Mouse (Mus musculus) heart, postnatal 36 days (tissue): ENCODE measurements around the gene Podxl. TPM values are rescaled to one million over a fixed set of nuclear protein-coding genes. Genes with fewer than 3 reads are reported as not detected.
A peak's percentile ranks its signal among the peaks of the same experiment; 100 is the strongest.
"Not testable (repeated sequence)": the region's sequence is repeated elsewhere in the genome, so short reads cannot be mapped to it uniquely, and the experiment has no call there.

ENCODE experiments used
- DNase-seq, 2 experiments: peaks; one replicate each; pipeline ENCODE4 v3.0.0; 2021 to 2022
- intact Hi-C: fragments of 180-260 bp; cut with DNase I; formaldehyde crosslinking; loops from one replicate; pipeline ENCODE4 v1.15.1; 2025
- total RNA-seq, 2 experiments: library from RNA; stranded (reverse); gene quantifications; 2 replicates each; pipeline ENCODE4 v1.2.3; 2021

Podxl gene
- total RNA-seq, 2 experiments from 2014 or later = 71.9 to 90.8 TPM

GRCm38 (mm10) chr6:31571459-31571858, 7.7 kb upstream of the Podxl start:
- DNase-seq = no peak
- intact Hi-C loops = no loop called here

- DNase-seq = no peak
- intact Hi-C loops = no loop called here
Observed at GRCm38 (mm10) chr6:31568070-31568595, 4.4 kb upstream of the Podxl start.

GRCm38 (mm10) chr6:31567200-31567599, 3.4 kb upstream of the Podxl start:
- intact Hi-C loops = no loop called here
- DNase-seq = no peak

- intact Hi-C loops = loop anchor here (5.0 kb wide), 2 partner anchors 52 to 72 kb away; no protein-coding TSS in a partner anchor
Observed at GRCm38 (mm10) chr6:31564901-31565391, 1.2 kb upstream of the Podxl start.

DNA sequence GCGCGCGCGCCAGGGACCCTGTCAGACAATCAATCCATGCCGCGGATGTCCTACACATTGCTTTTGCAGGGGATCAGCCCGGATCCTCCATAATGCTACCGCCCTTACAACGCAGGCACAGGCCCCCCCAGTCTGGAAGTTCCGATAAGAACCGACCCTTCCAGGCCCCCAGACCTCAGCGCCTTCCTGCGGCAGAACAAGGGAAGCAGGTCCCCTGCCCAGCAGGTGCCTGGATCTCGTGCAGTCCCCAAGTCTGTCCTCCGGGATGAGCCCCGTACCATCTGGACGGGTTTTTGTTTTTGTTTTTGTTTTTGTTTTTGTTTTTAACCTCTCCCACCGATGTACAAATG, 376 bp upstream of the Podxl start:
- intact Hi-C loops = loop anchor here (5.0 kb wide), 2 partner anchors 53 to 73 kb away; no protein-coding TSS in a partner anchor
- no peak for DNase-seq

More at GRCm38 (mm10) chr6:31564901-31565391, 1.2 kb upstream of the Podxl start:
- peak in 1 of 2 experiments; percentile 25 for DNase-seq

GRCm38 (mm10) chr6:31562371-31563080, 1.3 kb downstream of the Podxl start:
- peak; percentile 24 to 38 for DNase-seq
- intact Hi-C loops = loop anchor here (2.0 to 5.0 kb wide), 4 partner anchors 18 to 75 kb away; no protein-coding TSS in a partner anchor

GRCm38 (mm10) chr6:31561948-31562347, 1.8 kb downstream of the Podxl start:
- DNase-seq = not testable (repeated sequence)
- intact Hi-C loops = loop anchor here (2.0 to 5.0 kb wide), 4 partner anchors 17 to 75 kb away; no protein-coding TSS in a partner anchor

- DNase-seq = no peak
- intact Hi-C loops = loop anchor here (5.0 kb wide), 2 partner anchors 57 to 77 kb away; no protein-coding TSS in a partner anchor
Observed at GRCm38 (mm10) chr6:31560138-31560959, 3.4 kb downstream of the Podxl start.

- intact Hi-C loops = no loop called here
- no peak for DNase-seq
Observed at GRCm38 (mm10) chr6:31556460-31557100, 7.2 kb downstream of the Podxl start.

DNA sequence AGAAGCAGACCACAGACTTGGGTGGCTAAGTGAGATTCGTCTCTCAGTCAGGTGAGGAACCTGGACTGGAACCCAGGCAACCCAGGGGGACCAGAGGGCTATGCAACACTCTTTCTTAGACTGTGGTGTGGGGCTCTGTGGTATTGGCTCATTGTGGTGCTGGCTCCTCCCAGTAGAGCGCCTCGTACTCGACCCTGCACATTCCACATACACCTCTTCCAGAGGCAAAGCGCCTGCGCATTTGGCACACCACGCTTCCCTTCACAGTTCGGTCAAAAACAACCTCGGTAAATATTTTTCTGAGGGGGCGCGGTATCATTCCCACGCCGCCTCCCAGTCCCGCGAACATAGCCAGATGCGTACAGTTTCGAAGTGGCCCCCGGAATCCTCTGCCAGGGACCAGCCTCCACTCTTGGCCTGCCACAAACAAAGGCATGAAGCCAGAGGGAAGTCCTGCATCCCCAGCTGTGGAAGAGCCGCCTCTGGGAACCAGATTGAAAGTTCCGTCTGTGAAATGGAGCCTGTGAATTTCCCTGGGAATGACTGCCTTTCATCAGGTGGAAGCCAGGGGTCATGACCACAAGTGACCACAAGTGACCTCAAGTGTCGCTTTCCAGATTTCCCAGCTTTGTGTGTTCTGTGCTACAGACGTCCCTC, 12.8 kb downstream of the Podxl start:
- DNase-seq = peak; percentile 40 to 41
- intact Hi-C loops = no loop called here

DNA sequence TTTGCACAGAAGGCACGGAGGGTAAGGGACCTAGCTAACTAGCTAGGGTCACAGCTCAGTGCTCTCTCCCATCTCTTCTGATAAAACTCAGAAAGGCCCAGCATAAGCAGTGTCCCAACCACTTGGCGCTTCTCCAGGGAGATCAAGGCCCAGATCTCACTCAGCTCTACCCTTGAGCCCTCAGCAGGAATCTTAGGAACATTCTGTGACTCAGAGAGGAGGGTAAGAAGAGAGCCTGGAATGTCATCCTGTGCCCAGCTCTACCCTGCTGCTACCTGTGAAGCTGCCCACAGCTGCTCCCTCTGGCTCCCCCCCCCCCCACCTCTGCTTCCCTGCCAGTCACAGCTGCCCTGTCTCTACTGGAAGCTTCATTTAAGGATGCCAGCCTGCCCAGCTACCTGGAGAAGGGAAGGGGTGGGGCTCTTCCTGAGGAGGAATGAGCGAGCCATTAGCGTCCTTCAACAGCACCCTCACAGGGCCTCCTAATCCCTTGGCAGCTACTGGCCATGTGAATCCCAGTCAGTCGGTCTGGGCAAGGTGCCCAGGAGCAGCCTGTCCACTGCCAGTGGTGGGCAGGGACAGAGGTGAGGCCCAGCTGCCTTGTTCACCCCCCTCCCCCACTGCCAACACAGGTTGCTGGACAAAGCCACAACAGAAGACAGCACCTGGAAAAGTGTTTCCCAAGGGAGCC, 14.3 kb downstream of the Podxl start:
- DNase-seq = peak; percentile 68 to 71
- intact Hi-C loops = no loop called here

GRCm38 (mm10) chr6:31544318-31544717, 19.5 kb downstream of the Podxl start:
- intact Hi-C loops = loop anchor here (2.0 kb wide), 1 partner anchor 18 kb away; the partner anchor contains the start of gene Podxl
- DNase-seq = peak; percentile 44 to 61

DNA sequence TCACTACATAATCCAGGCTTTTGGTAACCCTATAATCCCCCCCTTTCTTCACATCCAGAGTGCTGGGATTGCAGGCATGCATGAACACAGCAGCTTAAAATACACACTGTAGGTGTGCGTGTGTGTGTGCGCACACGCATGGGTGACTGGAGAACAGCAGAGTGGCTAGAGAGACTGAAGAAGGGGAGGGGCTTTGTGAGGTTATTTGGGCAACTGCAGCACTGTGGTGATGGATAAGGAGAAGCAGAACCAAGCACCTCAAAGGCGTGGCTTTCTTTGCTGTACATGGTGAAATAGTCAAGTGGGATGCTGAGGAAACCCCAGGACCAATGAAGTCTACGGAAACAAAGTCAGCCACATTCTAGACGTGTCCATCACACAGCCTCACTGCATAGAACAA, 23.8 kb downstream of the Podxl start:
- intact Hi-C loops = no loop called here
- no peak for DNase-seq

DNA sequence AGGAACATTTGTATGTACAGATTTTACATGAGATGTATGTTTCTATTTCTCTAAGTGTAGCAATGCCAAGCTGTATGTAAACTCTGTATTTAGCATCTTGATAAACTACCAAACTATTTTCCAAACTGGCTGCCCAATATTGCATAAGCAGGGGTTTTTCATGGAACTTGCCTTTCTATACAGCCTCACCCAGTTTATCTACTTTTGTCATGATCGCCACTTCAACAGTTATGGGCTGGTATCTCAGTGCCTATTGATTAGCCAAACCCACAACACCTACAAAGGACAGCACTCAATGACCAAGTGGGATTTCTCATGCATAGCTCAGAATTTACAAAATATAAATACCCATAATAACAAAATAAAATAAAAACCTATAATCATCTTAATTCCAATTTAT, 25.7 kb downstream of the Podxl start:
- DNase-seq = no peak
- intact Hi-C loops = no loop called here

- DNase-seq = no peak
- intact Hi-C loops = no loop called here
Observed at GRCm38 (mm10) chr6:31537193-31537592, 26.6 kb downstream of the Podxl start.

GRCm38 (mm10) chr6:31534705-31535104, 29.1 kb downstream of the Podxl start:
- intact Hi-C loops = no loop called here

GRCm38 (mm10) chr6:31531880-31532279, 31.9 kb downstream of the Podxl start:
- no peak for DNase-seq
- intact Hi-C loops = no loop called here

More at GRCm38 (mm10) chr6:31534705-31535104, 29.1 kb downstream of the Podxl start:
- DNase-seq = no peak

DNA sequence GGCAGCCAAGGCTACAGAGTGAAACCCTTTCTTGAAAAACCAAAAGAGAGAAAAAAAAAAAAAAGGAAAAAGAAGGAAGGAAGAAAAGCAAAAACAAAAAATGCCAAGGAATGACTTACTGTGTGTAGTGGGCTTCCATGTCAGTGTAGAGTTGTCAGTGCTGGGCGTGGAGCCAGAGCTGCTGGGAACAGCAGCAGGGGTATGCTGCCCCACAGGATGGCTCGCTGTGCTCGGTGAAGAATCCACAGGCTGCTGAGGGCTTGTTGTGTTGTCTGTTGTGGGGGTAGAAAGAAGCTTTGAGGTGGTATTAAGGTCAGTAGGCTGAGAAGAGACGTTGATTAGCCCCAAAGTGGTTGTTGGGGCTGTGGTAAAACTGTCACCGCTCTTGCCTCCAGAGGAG, 35.4 kb downstream of the Podxl start:
- no peak for DNase-seq
- intact Hi-C loops = loop anchor here (1.0 to 2.0 kb wide), 2 partner anchors 34 to 111 kb away; partner anchors contain the start of gene Podxl

- intact Hi-C loops = loop anchor here (1.0 to 2.0 kb wide), 2 partner anchors 35 to 111 kb away; partner anchors contain the start of gene Podxl
- peak in 1 of 2 experiments; percentile 59 for DNase-seq
Observed at GRCm38 (mm10) chr6:31527897-31528296, 35.9 kb downstream of the Podxl start.
